Mouse (Mus musculus) thymus, postnatal 0 days (tissue): ENCODE measurements around the gene Slc43a2. TPM values are rescaled to one million over a fixed set of nuclear protein-coding genes. Genes with fewer than 3 reads are reported as not detected.

Experiments
- DNase-seq: peaks from one replicate; pipeline ENCODE4 v3.0.0-alpha.2; 2015; ENCODE audit warnings: low spot score
- polyA plus RNA-seq: library from polyadenylated mRNA; unstranded; fragments of >200 nt; fragmentation: Nextera tagmentation; extraction: Ambion mirVana; gene quantifications from 2 replicates; pipeline ENCODE4 v1.2.1, GENCODE M21; 2015

The Slc43a2 gene
- polyA plus RNA-seq, 1 experiment from 2014 or later = 33.2 TPM

DNA sequence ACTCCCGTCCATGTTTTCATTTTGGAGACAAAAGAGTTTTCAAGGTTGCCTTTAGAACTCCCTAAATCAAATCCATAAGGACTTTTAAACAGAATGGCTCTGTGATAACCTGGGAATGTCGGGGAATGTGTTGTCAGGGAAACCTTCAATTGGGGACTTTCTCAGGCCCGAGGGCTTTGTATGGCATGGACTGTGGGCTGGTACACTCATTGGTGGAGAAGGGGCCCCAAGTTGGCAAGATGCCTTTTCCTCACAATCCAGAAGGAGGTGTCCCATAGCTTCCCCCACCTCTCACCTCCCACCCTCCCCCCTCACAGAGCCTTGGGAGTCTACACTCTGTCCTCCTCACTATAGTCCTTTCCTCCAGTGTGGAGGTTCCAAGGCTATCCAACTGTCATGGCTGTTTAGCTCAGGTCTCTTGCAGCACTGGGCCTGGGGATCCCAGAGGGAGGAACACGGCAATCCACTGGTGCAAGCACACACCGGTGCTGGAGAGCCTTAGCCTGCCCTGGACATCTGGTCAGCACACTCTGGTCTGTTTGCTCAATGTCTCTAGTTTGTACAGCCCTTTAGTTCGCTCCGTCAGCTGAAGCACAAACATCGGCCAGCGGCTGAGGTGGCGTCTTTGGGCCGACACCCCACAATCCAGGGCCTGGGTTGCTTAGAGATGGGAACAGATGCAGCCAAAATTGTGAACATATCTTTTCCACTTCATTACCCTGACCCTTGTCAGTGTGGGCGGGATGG is 18.9 kb downstream of the Slc43a2 start:
- no peak for DNase-seq

DNA sequence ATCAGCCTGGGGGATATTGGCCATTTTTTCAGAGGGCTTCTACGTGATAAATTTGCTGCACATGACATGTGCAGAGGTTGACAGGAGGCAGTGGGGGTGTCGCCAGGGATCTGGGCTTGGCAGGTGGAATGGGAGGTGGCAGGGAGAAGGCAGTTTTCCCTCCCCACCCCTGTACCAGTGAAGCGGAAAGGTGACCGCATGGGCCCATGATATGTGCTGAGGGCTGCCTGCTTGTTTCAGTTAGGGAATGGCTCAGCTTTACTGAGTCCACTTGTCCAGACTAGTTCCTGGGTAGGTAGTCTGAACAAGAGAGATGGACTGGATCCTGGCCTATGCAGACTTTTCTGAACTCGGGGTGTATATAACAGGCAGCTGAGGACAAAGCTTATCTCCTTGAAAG is 19.8 kb downstream of the Slc43a2 start:
- DNase-seq = no peak

DNA sequence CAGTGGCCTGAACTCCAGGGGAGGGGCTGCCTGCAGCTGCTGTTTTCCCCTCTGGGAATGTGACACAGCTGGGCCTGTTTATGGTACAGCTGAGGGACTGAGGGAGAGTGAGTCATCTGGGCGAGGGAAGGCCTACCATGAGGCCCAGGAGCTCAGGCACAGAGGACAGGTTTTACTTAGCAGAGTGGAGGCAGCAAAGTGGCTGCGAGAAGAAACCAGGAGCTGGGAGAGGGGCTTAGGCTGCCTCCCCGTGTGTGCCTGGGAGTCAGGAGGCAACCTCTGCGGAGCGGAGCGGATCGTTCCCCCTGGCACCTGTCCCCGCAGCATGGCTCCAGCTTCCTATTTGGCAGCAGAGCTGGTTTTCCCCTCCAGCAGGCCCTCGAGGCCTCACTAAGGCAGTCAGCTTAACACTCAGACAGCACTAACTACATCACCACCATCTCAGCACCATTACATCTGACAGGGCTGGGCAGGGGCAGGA is 20.5 kb downstream of the Slc43a2 start:
- no peak for DNase-seq

DNA sequence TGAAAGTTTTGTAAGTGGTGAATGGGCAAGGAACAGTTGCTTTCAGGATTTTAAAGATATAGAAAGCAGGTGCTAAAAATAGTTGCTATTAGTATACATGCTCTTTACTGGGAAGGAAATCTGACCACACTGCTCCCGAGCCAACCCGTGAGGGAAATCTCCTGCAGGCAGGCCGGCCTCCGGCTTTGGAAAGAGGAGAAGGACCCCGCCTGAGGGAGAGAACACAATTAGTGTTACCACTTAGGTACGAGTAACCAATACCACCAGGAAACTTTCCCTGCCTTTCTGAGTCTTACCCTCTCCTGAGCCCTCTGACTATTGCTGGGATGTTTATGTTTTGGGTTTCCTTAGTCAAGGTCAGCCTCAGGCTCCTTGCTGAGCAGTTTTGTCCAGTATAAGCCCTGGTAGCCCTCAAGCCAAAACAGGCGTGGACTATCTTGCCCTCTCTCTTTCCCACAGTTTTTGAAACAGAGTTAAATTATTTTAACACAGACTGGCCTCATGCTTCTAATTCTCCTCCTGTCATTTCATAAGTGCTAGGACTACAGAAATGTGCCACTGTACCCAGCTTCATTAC is 21.5 kb downstream of the Slc43a2 start:
- no peak for DNase-seq

DNA sequence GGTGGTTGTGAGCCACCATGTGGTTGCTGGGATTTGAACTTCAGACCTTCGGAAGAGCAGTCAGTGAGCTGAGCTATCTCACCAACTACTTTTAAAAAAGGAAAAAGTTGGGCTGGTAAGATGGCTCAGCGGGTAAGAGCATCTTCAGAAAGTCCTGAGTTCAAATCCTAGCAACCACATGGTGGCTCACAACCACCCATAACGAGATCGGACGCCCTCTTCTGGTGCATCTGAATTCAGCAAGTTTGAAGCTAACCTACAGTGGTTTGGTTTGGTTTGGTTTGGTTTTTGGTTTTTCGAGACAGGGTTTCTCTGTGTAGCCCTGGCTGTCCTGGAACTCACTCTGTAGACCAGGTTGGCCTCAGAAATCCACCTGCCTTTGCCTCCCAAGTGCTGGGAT is 24.5 kb downstream of the Slc43a2 start:
- peak; percentile 38 for DNase-seq

DNA sequence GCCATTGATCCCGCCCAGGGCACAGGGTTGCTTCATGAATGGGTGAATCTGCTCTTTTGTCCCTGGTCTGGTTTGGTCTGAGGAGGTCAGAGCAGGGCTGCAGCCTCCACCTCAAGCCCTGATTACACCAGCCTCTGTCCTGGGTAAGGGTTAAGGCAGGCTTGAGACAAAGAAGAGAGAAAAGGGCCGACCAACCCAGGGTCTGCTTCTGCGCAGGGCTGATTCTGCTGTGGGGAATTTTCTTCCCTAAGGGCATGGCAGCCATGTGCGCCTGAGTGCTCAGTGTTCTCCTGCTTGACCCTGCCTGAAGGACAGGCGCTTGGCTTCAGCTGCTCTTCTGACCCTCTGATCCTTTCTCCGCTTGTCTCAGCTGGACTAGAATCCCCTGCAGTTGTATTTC is 25.6 kb downstream of the Slc43a2 start:
- no peak for DNase-seq

DNA sequence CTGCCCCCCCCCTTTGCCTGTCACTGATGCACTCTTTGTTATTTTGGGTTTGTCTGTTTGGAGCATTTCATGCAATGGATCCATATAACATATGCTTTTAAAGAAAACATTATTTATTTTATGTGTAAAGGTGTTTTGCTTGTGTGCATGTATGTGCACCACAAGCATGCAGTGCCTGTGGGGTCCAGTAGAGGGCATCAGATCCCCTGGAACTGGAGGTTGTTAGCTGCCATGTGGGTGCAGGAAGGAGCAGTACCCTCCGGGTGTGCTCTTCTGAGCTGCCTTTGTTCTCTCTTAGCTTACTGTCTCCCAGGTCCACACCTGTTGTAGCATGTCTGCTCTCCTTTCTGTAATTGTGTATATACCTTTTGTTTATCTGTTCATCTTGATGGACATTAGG is 26.6 kb downstream of the Slc43a2 start:
- DNase-seq = peak; percentile 70

DNA sequence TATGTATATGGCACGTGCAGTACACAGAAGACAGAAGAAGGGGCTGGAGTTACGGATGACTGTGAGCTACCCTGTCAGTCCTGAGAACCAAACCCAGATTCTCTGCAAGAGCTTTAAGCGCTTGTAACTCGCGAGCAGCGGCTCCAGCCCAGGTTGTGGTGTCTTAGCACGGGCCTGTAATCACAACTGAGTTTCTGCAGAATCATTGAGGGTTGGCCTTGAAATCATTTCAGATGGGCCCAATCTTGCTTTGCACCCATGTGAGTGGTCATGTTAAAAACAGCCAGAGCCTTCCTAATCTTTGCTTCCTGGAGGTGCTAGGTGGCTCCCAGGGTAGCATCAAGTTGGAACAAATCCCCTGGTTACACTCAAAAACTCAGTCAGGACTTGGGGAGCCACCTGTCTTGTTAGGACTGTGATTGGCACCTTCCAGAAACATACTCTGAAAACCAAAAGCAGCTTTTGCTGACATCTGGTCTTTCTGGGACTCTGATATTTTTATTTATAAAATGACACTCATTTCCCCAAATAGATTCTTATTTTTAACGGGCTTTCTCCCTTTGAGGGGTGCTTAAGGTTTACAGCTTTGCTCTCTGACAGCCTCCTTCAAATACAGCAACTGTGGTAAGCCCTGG is 28.5 kb downstream of the Slc43a2 start:
- DNase-seq = peak; percentile 51

DNA sequence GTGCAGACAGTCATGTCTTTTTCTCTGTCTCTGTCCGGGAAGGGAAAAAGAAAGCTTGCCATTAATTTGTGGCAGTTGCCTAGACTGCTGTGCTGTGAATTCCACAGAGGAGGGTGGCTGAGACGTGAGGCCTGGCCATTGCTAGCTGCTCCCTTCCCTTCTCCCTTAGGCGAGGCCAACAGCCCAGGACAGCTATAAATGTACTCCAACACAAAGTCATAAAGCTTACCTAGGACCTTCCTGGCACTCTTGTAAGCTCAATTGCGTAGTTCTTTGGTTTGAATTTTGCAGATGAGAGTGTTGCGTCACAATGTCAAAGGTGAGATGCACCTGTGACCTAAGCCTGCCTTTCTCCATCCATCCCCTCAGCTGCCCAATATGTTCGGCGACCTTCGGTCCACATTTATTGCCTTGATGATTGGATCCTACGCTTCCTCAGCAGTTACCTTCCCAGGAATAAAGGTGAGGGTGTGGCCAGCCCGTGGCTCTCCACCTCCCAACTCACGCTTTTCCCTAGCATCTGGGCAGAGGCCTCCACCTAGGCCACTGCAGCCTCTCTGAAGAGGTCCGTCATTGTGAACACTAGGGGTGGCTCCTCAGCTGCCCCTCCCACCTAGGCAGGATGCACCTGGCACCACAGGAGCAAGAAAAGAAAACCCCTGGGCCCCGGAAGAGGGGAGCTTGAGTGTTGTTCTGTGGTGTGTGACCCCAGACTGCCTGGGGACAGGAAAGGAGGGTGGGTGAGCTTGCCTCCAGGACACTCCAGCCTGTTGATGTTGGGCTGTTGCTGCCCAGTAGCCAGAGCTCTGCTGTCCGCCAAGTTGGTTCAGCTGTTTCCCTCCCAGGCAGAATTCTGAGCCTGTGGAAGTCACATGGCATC is 29.3 kb downstream of the Slc43a2 start:
- DNase-seq = peak; percentile 93

DNA sequence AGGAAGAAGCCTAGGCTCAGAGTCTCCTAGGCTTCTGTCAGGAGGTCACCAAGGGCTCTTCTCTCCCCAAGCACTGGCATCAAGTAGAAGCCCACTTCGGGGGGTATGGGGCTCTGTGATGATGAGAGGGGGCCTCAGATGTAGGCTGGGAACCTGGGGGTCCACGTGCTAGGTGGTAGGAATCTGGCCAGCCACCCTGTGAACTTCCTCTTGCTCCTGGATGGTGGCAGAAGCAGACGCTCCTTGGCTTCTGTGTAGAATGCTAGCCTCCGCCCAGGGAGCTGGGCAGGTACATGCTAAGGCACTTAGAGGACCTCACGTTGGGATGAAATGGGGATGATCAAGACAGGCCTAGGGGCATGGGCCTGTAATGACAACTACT is 29.9 kb downstream of the Slc43a2 start:
- no peak for DNase-seq

DNA sequence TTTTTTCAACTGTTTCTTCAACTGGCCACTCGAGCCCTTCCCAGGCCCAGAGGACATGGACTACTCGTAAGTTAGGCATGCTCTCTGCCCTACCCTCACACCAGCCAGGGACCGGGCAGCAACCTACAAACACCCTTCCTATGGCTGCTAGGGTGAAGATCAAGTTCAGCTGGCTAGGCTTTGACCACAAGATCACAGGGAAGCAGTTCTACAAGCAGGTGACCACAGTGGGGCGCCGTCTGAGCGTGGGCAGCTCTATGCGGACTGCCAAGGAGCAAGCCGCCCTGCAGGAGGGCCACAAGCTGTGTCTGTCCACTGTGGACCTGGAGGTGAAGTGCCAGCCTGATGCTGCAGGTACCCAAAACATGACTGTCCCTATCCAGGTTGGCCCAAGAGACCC is 31.3 kb downstream of the Slc43a2 start:
- DNase-seq = no peak

DNA sequence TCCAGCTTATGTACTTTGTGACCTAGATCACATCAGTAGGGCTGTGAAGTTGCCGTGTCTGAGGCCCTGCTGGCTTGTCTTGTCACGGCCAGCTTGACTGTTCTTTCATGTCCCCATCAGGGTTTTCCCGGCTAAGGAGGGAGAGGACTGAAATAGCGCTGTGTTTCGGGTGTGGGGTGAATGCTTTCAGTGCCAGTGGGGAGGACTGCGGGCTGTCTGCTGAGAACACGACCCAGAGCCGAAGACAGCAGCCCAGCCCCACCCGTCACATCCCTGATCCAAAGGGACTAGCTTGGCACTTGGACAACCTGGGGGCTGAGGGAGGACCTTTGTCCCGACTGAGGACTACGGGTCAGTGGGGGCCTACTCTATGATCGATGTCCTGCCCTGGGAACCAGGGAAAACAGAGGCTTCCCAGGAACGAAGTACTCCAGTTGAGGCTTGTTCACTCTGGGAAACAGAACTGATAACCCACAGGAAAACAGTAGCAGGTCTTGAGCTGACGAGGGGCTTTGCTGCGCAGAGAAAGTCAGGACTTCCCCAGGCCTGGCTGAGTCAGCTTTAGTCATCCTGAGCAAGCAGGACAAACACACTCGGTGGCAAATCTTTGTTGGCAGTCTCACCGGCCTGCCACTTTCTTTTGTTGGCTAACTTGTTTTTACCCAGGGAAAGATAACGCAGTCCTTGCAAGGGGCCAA is 32.5 kb downstream of the Slc43a2 start:
- DNase-seq = no peak

DNA sequence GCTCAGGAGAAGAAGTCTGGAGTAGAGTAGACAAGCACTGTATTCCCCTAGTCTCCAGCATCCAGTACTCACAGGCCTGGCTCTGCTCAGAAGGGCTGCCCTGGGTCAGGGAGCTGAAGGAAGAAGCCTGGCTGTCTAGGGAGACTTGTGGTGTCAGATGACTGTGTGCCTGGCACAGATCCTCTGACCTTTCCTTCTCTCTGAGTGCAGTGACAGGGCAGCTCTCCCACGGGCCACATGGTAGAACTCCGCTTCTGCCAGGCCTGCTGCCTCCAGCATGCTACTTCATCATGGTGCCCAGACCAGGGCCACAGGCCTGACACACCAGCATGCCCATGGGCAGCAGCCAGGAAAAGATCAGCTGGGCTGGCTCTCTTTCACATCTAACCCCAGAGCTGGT is 34.4 kb downstream of the Slc43a2 start:
- DNase-seq = no peak

DNA sequence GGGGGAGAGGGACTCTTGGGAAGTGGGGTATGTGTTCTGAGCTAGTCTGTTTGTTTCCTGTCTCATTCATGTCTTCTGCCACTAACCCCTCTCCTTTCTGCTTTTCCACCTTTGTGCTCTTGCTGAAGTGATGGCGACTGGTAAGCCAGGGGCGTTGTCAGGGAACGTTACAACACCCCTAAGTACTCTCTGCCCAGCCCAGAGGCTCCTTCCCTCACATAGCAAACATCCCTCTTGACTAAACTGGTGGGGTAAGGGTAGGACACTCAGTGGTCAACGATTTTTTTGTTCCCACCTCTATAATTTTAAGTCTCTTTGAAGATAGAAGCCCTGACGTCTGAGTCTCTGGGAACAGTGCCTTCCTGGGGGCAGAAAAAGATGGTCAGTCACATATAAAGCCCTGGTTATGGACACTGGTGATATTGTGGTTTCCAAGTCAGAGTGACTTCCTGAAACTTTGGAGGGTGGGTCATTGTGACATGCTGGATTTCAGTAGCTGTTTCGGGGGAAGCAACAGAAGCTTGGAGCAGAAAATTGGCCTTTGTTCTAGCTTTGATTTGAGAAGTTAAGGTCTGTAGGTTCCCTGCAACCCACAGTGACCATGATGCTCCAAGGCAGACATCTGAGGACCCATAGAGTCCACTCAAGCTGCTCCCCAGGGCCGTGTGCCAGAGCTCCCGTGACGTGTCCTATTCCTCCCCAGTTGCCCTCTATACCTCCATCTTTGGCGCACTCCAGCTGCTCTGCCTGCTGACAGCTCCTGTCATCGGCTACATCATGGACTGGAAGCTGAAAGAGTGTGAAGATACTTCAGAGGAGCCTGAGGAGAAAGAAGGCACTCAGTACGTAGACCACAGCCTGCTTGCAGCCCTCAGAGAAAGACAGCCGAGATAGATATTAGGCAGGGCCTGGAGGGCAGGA is 35.0 kb downstream of the Slc43a2 start:
- no peak for DNase-seq

DNA sequence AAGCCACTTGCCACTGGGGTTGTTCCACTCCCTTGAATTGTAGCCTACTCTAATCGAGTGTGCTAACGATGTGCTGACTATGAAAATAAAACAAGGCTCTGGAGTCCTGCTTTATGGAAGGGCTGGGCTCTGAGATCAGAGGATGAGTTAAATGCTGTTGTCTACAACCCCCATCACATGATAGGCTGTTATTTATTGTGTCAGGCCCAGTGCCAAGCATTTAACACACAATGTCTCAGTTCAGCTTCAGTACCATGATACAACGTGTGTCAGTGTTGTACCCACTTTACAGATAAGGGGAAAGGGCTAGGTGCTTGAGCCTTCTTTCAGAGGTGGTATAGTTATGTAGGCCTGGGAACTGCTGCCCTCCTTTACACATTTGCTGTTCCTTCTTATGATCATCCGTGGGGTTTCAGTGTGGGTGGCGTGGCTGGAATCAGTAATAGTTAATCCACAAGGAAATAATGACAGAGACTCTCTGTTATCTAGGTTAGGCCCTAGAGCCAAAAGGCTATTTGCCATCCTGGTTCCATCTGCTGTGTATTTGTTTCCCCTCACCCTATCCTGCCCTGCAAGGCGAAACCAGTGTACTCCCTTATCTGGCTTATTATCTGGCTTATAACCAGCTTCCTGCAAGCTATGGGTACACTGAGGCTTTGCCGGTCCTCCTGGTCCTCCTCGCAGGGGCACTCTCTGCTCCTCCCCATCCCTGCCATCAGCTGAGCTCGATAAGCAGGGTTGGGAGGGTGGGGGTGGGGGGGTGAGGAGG is 36.0 kb downstream of the Slc43a2 start:
- no peak for DNase-seq

DNA sequence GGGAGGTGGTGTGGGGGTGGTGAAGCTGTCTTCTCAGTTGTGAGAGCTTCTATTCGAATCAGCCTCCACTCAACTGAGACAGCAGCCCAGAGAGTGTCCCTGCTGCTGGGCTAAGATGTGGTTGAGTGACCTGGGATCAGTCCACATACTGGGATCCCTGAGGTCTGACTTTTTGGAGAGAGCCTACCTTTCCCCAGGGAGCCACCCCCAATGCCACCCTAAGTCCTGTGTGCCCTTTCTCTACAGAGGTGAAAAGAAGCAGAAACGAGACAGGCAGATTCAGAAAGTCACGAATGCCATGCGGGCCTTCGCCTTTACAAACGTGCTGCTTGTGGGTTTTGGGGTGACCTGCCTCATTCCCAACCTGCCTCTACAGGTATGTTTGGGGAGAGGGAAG is 36.6 kb downstream of the Slc43a2 start:
- DNase-seq = no peak

DNA sequence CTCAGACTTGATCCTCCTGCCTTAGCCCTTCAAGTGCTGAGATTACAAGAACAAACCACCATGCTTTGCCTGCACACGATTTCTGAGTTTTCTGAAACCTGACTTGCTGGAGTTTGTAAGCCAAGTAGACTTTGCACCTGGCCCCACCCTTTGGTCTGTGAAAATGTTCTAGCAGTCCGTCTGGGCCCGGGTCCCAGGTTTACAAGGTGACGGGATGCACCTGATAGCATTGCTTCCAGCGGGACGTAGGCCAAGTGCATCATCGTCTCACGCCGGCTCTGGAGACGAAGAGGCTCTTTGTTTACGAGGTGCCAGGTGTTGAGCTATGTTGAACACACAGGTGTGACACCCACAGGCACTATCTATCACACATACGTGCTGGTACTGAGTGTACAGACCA is 37.5 kb downstream of the Slc43a2 start:
- no peak for DNase-seq

DNA sequence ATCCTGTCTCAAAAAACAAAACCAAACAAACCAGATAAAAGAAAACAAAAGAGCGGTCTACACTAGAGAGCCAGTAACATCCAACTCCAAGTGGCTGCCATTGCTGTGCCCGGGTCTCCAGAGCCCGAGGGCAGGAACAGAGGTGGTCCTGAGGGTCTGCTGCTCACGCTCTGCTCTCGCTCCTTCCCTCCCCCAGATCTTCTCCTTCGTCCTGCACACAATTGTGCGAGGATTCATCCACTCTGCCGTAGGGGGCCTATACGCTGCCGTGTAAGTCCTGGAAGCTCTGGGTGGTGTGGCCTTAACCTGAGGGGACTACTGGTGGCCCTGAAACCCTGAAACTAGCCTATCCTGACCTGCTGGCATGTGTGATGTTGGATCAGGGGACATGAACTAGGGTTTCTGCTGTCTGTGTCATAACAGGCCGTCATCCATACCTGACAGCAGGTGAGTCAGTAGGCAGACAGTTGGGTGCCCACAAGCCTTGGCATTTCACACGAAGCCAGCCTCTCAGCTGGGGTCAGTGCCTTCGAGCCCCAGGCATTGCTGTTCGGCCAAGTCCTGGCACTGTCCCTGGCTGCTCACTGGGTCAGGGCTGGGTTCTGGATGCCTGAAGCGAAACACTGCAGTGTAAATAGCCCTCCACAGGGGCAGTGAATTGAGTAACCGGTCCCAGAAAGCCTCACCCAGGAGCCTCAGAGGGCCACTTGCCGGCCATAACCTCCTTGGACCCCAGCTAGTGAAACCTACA is 39.1 kb downstream of the Slc43a2 start:
- no peak for DNase-seq
